Mouse (Mus musculus) neural tube, embryonic 14.5 days (tissue): ENCODE data around the gene Chrm3. TPM values are rescaled to one million over a fixed set of nuclear protein-coding genes. Genes with fewer than 3 reads are reported as not detected.

ENCODE experiments used
- ATAC-seq: fragments of 200-750 bp; cut with Nextera tagmentation; 2 replicates; pipeline ENCODE4 v1.8.0; 2017; ENCODE audit warnings: low read depth, mild to moderate bottlenecking, moderate TSS enrichment, moderate library complexity
- H3K27ac ChIP-seq: fragments of 300-500 bp; sonication (generic); 2 replicates; pipeline ENCODE4 v1.5.1; 2014; ENCODE audit warnings: low read depth, mild to moderate bottlenecking, control low read depth, low read length, moderate library complexity, mixed read lengths
- H3K27me3 ChIP-seq: fragments of 300-500 bp; sonication (generic); 2 replicates; pipeline ENCODE4 v1.6.1; 2014; ENCODE audit warnings: low read length; ENCODE audit not compliant: control insufficient read depth, insufficient read depth
- H3K36me3 ChIP-seq: fragments of 300-500 bp; sonication (generic); 2 replicates; pipeline ENCODE4 v1.6.1; 2014; ENCODE audit warnings: low read length, mixed read lengths; ENCODE audit not compliant: control insufficient read depth, insufficient read depth
- H3K4me1 ChIP-seq: fragments of 300-500 bp; sonication (generic); 2 replicates; pipeline ENCODE4 v1.6.1; 2014; ENCODE audit warnings: low read length; ENCODE audit not compliant: control insufficient read depth, insufficient read depth
- H3K4me2 ChIP-seq: fragments of 300-500 bp; sonication (generic); 2 replicates; pipeline ENCODE4 v1.6.1; 2014; ENCODE audit warnings: mild to moderate bottlenecking, low read depth, low read length, control low read depth
- H3K4me3 ChIP-seq: fragments of 300-500 bp; sonication (generic); 2 replicates; pipeline ENCODE4 v1.5.1; 2014; ENCODE audit warnings: low read depth, low read length, control low read depth, mixed read lengths
- H3K9ac ChIP-seq: fragments of 300-500 bp; sonication (generic); replicated peaks from 2 replicates; pipeline ENCODE4 v1.6.1; 2014; ENCODE audit warnings: low read depth, mild to moderate bottlenecking, control low read depth, low read length, mixed read lengths
- H3K9me3 ChIP-seq: fragments of 300-500 bp; sonication (generic); 2 replicates; pipeline ENCODE4 v1.6.1; 2016; ENCODE audit warnings: low read length; ENCODE audit not compliant: control insufficient read depth
- WGBS: fragments of 180-500 bp; shearing (Covaris S2); extraction: QIAGEN DNeasy Blood & Tissue Kit; methylation state at CpG from one replicate; pipeline ENCODE4 v1.1.7; 2014; 5-methylcytosine and 5-hydroxymethylcytosine counted together
- polyA plus RNA-seq: library from polyadenylated mRNA; unstranded; fragments of >200 nt; fragmentation: Nextera tagmentation; extraction: Ambion mirVana; gene quantifications from 2 replicates; pipeline ENCODE4 v1.2.1, GENCODE M21; 2014

The Chrm3 gene
- polyA plus RNA-seq, 1 experiment from 2014 or later, result 5.2 TPM

DNA sequence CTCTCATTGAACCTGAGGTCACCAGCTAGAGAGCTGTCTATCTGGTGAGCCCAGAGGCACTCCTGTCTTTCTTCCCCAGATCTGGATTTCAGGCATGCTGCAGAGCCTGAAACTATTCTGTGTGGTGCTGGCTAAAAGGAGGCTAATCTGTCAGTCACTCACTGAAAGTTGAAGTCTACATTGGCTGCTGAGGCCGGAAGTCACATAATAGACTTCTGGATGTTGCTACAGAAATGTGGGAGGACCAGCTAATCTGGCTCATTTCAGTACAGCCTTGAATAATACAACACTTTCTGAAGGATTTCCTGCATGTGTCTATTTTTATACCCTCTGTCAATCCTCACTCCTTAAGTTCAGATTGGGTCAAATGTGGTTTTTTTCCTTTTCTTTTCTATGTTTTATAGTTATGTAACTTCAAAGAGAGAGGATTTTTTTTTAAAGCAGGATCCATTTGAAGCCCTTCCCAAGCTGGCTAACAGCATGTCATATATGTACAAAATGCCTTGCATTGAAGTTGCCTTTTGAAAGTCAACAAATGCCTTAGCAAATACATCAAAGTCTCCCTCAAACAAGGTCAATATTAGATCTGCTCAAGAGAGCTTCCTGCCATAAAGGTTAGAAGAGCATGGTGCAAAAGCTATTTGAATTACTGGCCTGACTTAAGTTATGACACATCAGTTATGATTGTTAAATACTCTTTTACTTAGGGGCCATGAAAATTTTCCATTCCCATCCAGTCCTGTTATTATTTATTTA lies 116.2 kb downstream of the Chrm3 start:
- no peaks in the 10 kb centered on the region for H3K27me3 ChIP-seq
- H3K4me1 ChIP-seq, result no peaks in the 10 kb centered on the region
- ATAC-seq, result no peak
- no peak overlapping the region for H3K4me3 ChIP-seq
- 81% methylated on average over 1 of the region's 1 CpGs for WGBS
- H3K9me3 ChIP-seq, result no peaks in the 10 kb centered on the region
- no peak overlapping the region for H3K9ac ChIP-seq
- no peaks in the 10 kb centered on the region for H3K36me3 ChIP-seq
- H3K27ac ChIP-seq, result no peak overlapping the region
- H3K4me2 ChIP-seq, result no peak overlapping the region

GRCm38 (mm10) chr13:10240238-10240637 lies 120.4 kb downstream of the Chrm3 start:
- Histone ChIP-seq H3K9ac (no peak overlapping the region), H3K4me3 (no peak overlapping the region), H3K27me3 (no peaks in the 10 kb centered on the region), H3K4me1 (no peaks in the 10 kb centered on the region), H3K27ac (no peak overlapping the region), H3K9me3 (no peaks in the 10 kb centered on the region), H3K4me2 (no peak overlapping the region), H3K36me3 (no peaks in the 10 kb centered on the region)
- ATAC-seq, result no peak
- 95% methylated on average over 3 of the region's 3 CpGs for WGBS

GRCm38 (mm10) chr13:10239825-10240224 lies 120.8 kb downstream of the Chrm3 start:
- no peaks in the 10 kb centered on the region for H3K4me1 ChIP-seq
- no peak for ATAC-seq
- WGBS, result 71% methylated on average over 4 of the region's 4 CpGs

GRCm38 (mm10) chr13:10237616-10238015 lies 123.0 kb downstream of the Chrm3 start:
- H3K36me3 ChIP-seq, result no peaks in the 10 kb centered on the region
- ATAC-seq, result no peak

More at GRCm38 (mm10) chr13:10239825-10240224, 120.8 kb downstream of the Chrm3 start:
- Histone ChIP-seq H3K36me3 (no peaks in the 10 kb centered on the region), H3K9ac (no peak overlapping the region), H3K4me3 (no peak overlapping the region), H3K27me3 (no peaks in the 10 kb centered on the region), H3K27ac (no peak overlapping the region), H3K4me2 (no peak overlapping the region), H3K9me3 (no peaks in the 10 kb centered on the region)

DNA sequence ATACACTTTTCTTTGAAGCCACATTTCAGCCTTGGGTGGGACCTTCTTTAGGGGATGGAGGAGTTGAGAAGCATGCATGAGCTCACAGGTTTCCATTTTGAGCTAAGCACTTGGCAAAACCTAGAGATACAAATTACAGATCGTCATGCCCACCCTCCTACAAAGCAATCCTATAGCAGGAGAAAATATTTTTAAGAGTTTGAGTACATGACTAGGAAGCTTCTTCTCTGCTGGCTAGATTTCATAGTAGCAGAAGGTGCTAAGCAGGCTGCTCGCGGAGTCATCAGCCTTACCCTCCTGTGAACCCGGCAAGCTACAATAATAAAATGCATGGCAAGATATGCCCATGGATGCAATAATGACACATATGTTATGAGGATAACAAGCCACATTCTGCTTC lies 124.4 kb downstream of the Chrm3 start:
- no peak overlapping the region for H3K4me2 ChIP-seq
- H3K27me3 ChIP-seq, result no peaks in the 10 kb centered on the region
- 96% methylated on average over 4 of the region's 4 CpGs for WGBS
- H3K4me1 ChIP-seq, result no peaks in the 10 kb centered on the region
- no peaks in the 10 kb centered on the region for H3K9me3 ChIP-seq
- no peak for ATAC-seq
- no peaks in the 10 kb centered on the region for H3K36me3 ChIP-seq
- H3K9ac ChIP-seq, result no peak overlapping the region
- no peak overlapping the region for H3K27ac ChIP-seq
- H3K4me3 ChIP-seq, result no peak overlapping the region

More at GRCm38 (mm10) chr13:10237616-10238015, 123.0 kb downstream of the Chrm3 start:
- H3K4me1 ChIP-seq, result no peaks in the 10 kb centered on the region
- H3K9ac ChIP-seq, result no peak overlapping the region
- H3K9me3 ChIP-seq, result no peaks in the 10 kb centered on the region
- 78% methylated on average over 2 of the region's 2 CpGs for WGBS
- no peaks in the 10 kb centered on the region for H3K27me3 ChIP-seq
- no peak overlapping the region for H3K4me3 ChIP-seq
- H3K4me2 ChIP-seq, result no peak overlapping the region
- H3K27ac ChIP-seq, result no peak overlapping the region

GRCm38 (mm10) chr13:10235391-10236169 lies 125.1 kb downstream of the Chrm3 start:
- Histone ChIP-seq H3K9me3 (no peaks in the 10 kb centered on the region), H3K4me2 (no peak overlapping the region), H3K4me3 (no peak overlapping the region), H3K27ac (no peak overlapping the region), H3K27me3 (no peaks in the 10 kb centered on the region), H3K36me3 (no peaks in the 10 kb centered on the region), H3K9ac (no peak overlapping the region), H3K4me1 (no peaks in the 10 kb centered on the region)
- no peak for ATAC-seq
- WGBS, result 90% methylated on average over 5 of the region's 5 CpGs

DNA sequence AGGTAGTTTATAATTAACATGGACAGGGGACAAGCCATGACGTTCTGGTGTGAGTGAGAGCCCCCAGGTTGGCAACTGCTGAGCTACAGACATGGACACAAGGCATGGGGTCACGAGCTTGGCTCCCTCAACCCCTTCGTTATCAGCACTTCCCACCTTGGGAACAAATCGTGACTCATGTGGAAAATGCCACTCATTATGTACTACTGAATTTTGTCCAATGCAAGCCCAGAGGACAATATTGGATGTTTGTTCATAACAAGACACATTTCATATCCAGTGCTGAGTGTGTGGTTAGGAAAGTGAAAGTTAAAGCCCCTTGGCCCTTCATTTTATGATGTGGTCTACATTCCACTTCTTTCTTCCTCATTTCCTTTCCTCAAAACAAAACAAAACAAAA lies 140.2 kb downstream of the Chrm3 start:
- Histone ChIP-seq H3K27me3 (no peaks in the 10 kb centered on the region), H3K9me3 (no peaks in the 10 kb centered on the region), H3K4me3 (no peak overlapping the region), H3K27ac (no peak overlapping the region), H3K4me1 (no peaks in the 10 kb centered on the region), H3K4me2 (no peak overlapping the region), H3K36me3 (no peaks in the 10 kb centered on the region), H3K9ac (no peak overlapping the region)
- 82% methylated on average over 4 of the region's 4 CpGs for WGBS
- ATAC-seq, result no peak

DNA sequence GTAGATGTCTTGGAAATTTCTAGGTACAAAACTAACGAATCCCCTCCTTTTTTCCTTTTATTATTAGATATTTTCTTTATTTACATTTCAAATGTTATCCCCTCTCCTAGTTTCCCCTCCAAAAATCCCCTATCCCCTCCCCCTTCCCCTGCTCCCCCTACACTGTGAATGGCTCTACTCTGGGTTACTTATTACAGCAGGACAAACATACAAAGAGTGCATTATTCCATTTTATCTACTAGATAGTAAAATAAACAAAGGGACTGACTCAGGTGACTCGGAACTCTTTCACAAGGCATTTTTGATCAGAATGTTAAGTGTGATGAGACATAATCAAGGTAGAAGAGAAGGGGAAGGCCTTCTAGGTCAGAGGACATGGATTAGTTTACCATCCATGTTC lies 148.5 kb downstream of the Chrm3 start:
- Histone ChIP-seq H3K36me3 (no peaks in the 10 kb centered on the region), H3K4me2 (no peak overlapping the region), H3K9ac (no peak overlapping the region), H3K27ac (no peak overlapping the region), H3K4me1 (no peaks in the 10 kb centered on the region), H3K27me3 (no peaks in the 10 kb centered on the region), H3K4me3 (no peak overlapping the region), H3K9me3 (no peaks in the 10 kb centered on the region)
- ATAC-seq, result no peak
- WGBS, result 75% methylated on average over 2 of the region's 2 CpGs

GRCm38 (mm10) chr13:10210522-10211244 lies 150.0 kb downstream of the Chrm3 start:
- Histone ChIP-seq H3K9me3 (no peaks in the 10 kb centered on the region), H3K4me2 (no peak overlapping the region), H3K4me3 (no peak overlapping the region), H3K27ac (no peak overlapping the region), H3K9ac (no peak overlapping the region), H3K27me3 (no peaks in the 10 kb centered on the region), H3K4me1 (no peaks in the 10 kb centered on the region), H3K36me3 (no peaks in the 10 kb centered on the region)
- no peak for ATAC-seq
- 86% methylated on average over 1 of the region's 1 CpGs for WGBS
